Comparison of ENCODE assay signal across 16 mouse cellular contexts in the genomic region with DNA sequence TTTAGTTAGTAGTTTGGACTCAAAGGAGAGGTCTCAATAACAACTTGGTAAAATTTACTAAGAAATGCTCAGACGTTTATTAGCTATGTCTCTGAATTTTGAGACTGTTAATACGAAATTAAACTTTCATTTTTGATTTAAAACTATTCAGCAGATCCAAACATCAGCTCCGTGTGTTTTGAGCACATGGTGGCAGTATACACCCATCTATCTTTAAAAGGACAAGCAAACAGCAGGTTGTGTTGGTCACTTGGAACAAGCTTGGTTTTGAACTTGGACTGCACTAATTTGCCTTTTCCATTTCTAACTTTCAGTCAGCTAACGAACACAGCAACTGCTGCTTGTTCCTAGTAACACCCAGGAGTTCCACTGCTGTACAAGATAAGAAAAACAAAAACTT. TPM values are rescaled to one million over a fixed set of nuclear protein-coding genes. Genes with fewer than 3 reads are reported as not detected.
DNase-seq lines count a peak whose midpoint lies in the region; TF ChIP-seq lines count a peak whose summit lies in the region.
"Had no signal": no experiment of that assay in that cellular context is flagged by ENCODE, and none has a peak within 500 bp of the region (broad histone marks: within the 10 kb centered on the region; RNA-seq: fewer than 3 reads in every experiment).

No protein-coding gene starts in this region.

- no peaks in the 10 kb centered on the region for H3K79me2 ChIP-seq in heart, adult 2 months (replicated peaks; ENCODE audit: control insufficient read depth, insufficient read depth, low read length)
- H3K79me2 ChIP-seq in CH12.LX (replicated peaks; ENCODE audit: control insufficient read depth, extremely low read depth, insufficient read depth, poor library complexity, severe bottlenecking), result 0 out of 2 replicates have a peak, but pooled peaks cover 1% of the 10 kb centered on the region

- intact Hi-C loops in heart, adult 2 months (cut with DNase I), result no loop called here
- intact Hi-C loops in left cerebral cortex, postnatal 14 days (cut with DNase I), result no loop called here

- in situ Hi-C loops in CH12.LX (cut with MboI; ENCODE audit: low pct_ligation_motif_present, low pct_unique_long_range_greater_than_20kb, low sequenced_read_pairs), result no loop called here

- H3K27me3 ChIP-seq in heart, adult 2 months (ENCODE audit: control insufficient read depth, insufficient read depth, low read length), result no peaks in the 10 kb centered on the region
- no peaks in the 10 kb centered on the region for H3K27me3 ChIP-seq in CH12.LX (replicated peaks)
- H3K27me3 ChIP-seq: embryonic facial prominence, embryonic 15.5 days; heart, embryonic 15.5 days had no signal

- 77% methylated on average over 4 of the region's 4 CpGs for WGBS in heart, adult 2 months

- H3K4me2 ChIP-seq in CH12.LX (ENCODE audit: insufficient read depth, low read depth, poor library complexity, severe bottlenecking), result no peak overlapping the region
- H3K4me2 ChIP-seq: embryonic facial prominence, embryonic 15.5 days; heart, embryonic 15.5 days had no signal

- H3K27ac ChIP-seq in heart, adult 2 months, result no peak overlapping the region
- H3K27ac ChIP-seq in CH12.LX (ENCODE audit: insufficient read depth, low read depth), result no peak overlapping the region
- H3K27ac ChIP-seq: embryonic facial prominence, embryonic 15.5 days; forebrain, embryonic 10.5 days; heart, embryonic 15.5 days; hindbrain, embryonic 10.5 days; macrophage had no signal

- peak; percentile 28 for TF ChIP-seq RAD21 in CH12.LX (IDR thresholded peaks at IDR 0.05; ENCODE audit: low read depth, low read length)

- no peak for DNase-seq in heart, adult 2 months
- DNase-seq in heart, adult 18-20 months, result no peak
- peak; percentile 12 to 20 for DNase-seq in left cerebral cortex, postnatal 14 days (ENCODE audit: low spot score in 2 of 2)
- DNase-seq in left cerebral cortex, adult 18-20 months (ENCODE audit: low spot score in 2 of 2), result no peak
- DNase-seq in 416B (ENCODE audit: low read depth) (peak; percentile 53), CH12.LX (ENCODE audit: extremely low read depth) (no peak)
- no peak for DNase-seq in spleen, adult 12 weeks (ENCODE audit: low spot score)
- DNase-seq: adrenal gland, postnatal 10 days; cerebellum, adult 8-10 months; kidney, postnatal 10 days; thymus, postnatal 36 days had no signal

- dilution Hi-C loops in CH12.LX (cut with MboI; ENCODE audit: extremely low pct_ligation_motif_present, extremely low pct_unique_long_range_greater_than_20kb, low sequenced_read_pairs), result no loop called here

- TF ChIP-seq EP300 in heart, adult 2 months (IDR thresholded peaks at IDR 0.05; ENCODE audit: insufficient read depth, low read depth, low read length), result no peak
- TF ChIP-seq EP300 in CH12.LX (IDR thresholded peaks at IDR 0.05; ENCODE audit: low read length), result no peak

- no peaks in the 10 kb centered on the region for H3K9me3 ChIP-seq in CH12.LX (replicated peaks; ENCODE audit: low read length)
- H3K9me3 ChIP-seq: embryonic facial prominence, embryonic 15.5 days; forebrain, embryonic 10.5 days; heart, embryonic 15.5 days; hindbrain, embryonic 10.5 days had no signal

- H3K9ac ChIP-seq in heart, adult 2 months (ENCODE audit: low read depth, low read length), result no peak overlapping the region
- H3K9ac ChIP-seq in CH12.LX (ENCODE audit: insufficient read depth, low read depth), result no peak overlapping the region
- H3K9ac ChIP-seq: embryonic facial prominence, embryonic 15.5 days; heart, embryonic 15.5 days had no signal

- H3K36me3 ChIP-seq in heart, adult 2 months (ENCODE audit: control insufficient read depth, insufficient read depth, low read length), result no peaks in the 10 kb centered on the region; the same call in 1 of the 2 replicates
- H3K36me3 ChIP-seq in CH12.LX (replicated peaks in 1 of 2; ENCODE audit: control insufficient read depth in 1 of 2, insufficient read depth in 1 of 2, low read length in 1 of 2), result peaks cover 32 to 77% of the 10 kb centered on the region in 2 experiments

- TF ChIP-seq POLR2A in heart, adult 2 months (IDR thresholded peaks at IDR 0.05; ENCODE audit: insufficient read depth, low read depth, low read length), result no peak
- no peak for TF ChIP-seq POLR2A in CH12.LX (IDR thresholded peaks at IDR 0.05; ENCODE audit: low read depth, low read length)

- TF ChIP-seq CTCF in heart, adult 2 months (IDR thresholded peaks at IDR 0.05), result peak; percentile 35
- TF ChIP-seq CTCF in CH12.LX (conservative IDR thresholded peaks at IDR 0.05 in 1 of 2, IDR thresholded peaks at IDR 0.05 in 1 of 2; ENCODE audit: low read depth in 2 of 2, low read length in 2 of 2), result peak in 1 of 2 experiments; percentile 29; a peak in 2 of 4 replicates

- no peak overlapping the region for H3K4me3 ChIP-seq in heart, adult 2 months
- no peak overlapping the region for H3K4me3 ChIP-seq in CH12.LX (replicated peaks in 1 of 3; ENCODE audit: low read depth in 2 of 3, low read length in 2 of 3, poor library complexity in 1 of 3)
- H3K4me3 ChIP-seq: embryonic facial prominence, embryonic 15.5 days; forebrain, embryonic 10.5 days; heart, embryonic 15.5 days; hindbrain, embryonic 10.5 days had no signal

- H3K4me1 ChIP-seq in heart, adult 2 months (ENCODE audit: control insufficient read depth, insufficient read depth, low read length), result no peaks in the 10 kb centered on the region
- no peaks in the 10 kb centered on the region for H3K4me1 ChIP-seq in CH12.LX (ENCODE audit: control insufficient read depth in 1 of 2, insufficient read depth in 2 of 2)
- H3K4me1 ChIP-seq: embryonic facial prominence, embryonic 15.5 days; forebrain, embryonic 10.5 days; heart, embryonic 15.5 days; hindbrain, embryonic 10.5 days had no signal

TF ChIP-seq in CH12.LX, 34 proteins besides CTCF, POLR2A, EP300 and RAD21:
- TF ChIP-seq UBTF (IDR thresholded peaks at IDR 0.05; ENCODE audit: low read depth, low read length), result no peak
- TF ChIP-seq ZMIZ1 (IDR thresholded peaks at IDR 0.05; ENCODE audit: low read depth, low read length), result no peak
- TF ChIP-seq ETS1 (conservative IDR thresholded peaks at IDR 0.05; ENCODE audit: low read depth, low read length), result no peak
- no peak for TF ChIP-seq RCOR1 (conservative IDR thresholded peaks at IDR 0.05; ENCODE audit: low read depth, low read length)
- TF ChIP-seq PAX5 (IDR thresholded peaks at IDR 0.05; ENCODE audit: low read length), result no peak
- TF ChIP-seq MXI1 (IDR thresholded peaks at IDR 0.05; ENCODE audit: low read depth, low read length), result no peak
TF ChIP-seq in CH12.LX: peak in this region for 0.

RNA-seq across cellular contexts. Expression of gene Dis3, which starts 18.0 kb away (rescaled TPM):
- 10 to 100 TPM in 1 of 2 experiments, 1 to 10 TPM in 1; 9.8 to 10.5 TPM for total RNA-seq in heart, adult 2 months (2021)
- polyA plus RNA-seq in heart, adult 2 months (2012; rRNA removed), result 3.0 and 5.5 TPM in 2 replicates
- total RNA-seq in heart, adult 18-20 months (2021), result 10 to 100 TPM in 1 of 2 experiments, 1 to 10 TPM in 1; 9.4 to 10.3 TPM
- 10 to 100 TPM; 13.4 to 17.9 TPM for total RNA-seq in left cerebral cortex, postnatal 14 days (2021)
- total RNA-seq in left cerebral cortex, adult 18-20 months (2021), result 10 to 100 TPM; 17.9 to 20.0 TPM
- 33.9 and 47.4 TPM in 2 replicates for total RNA-seq in CH12.LX (2012; rRNA removed)
- 69.4 and 78.5 TPM in 2 replicates for total RNA-seq in CH12.LX (2014; rRNA removed)
- 92.6 and 98.9 TPM in 2 replicates for polyA plus RNA-seq in CH12.LX (2012; ENCODE audit: insufficient read length, low read depth)

RNA-seq across cellular contexts. Expression of gene Pibf1, which starts 18.4 kb away (rescaled TPM):
- total RNA-seq in heart, adult 2 months (2021), result 1 to 10 TPM; 6.5 to 7.2 TPM
- 1.8 and 4.0 TPM in 2 replicates for polyA plus RNA-seq in heart, adult 2 months (2012; rRNA removed)
- 1 to 10 TPM; 7.7 to 8.3 TPM for total RNA-seq in heart, adult 18-20 months (2021)
- 10 to 100 TPM; 13.0 to 13.9 TPM for total RNA-seq in left cerebral cortex, postnatal 14 days (2021)
- 10 to 100 TPM; 11.6 to 12.4 TPM for total RNA-seq in left cerebral cortex, adult 18-20 months (2021)
- total RNA-seq in CH12.LX (2012; rRNA removed), result 13.9 and 17.7 TPM in 2 replicates
- total RNA-seq in CH12.LX (2014; rRNA removed), result 24.7 and 29.2 TPM in 2 replicates
- 11.8 and 12.8 TPM in 2 replicates for polyA plus RNA-seq in CH12.LX (2012; ENCODE audit: insufficient read length, low read depth)

Comparison
In these comparisons a context has a peak if more than half of its experiments do, and no peak if none do; other contexts are left out.
1. DNase-seq: peak in left cerebral cortex, postnatal 14 days (2 of 2) and 416B (single experiment); none in heart, adult 2 months (0 of 2), heart, adult 18-20 months (0 of 2), left cerebral cortex, adult 18-20 months (0 of 2), CH12.LX (single experiment) and spleen, adult 12 weeks (single experiment).